In the genomic region with DNA sequence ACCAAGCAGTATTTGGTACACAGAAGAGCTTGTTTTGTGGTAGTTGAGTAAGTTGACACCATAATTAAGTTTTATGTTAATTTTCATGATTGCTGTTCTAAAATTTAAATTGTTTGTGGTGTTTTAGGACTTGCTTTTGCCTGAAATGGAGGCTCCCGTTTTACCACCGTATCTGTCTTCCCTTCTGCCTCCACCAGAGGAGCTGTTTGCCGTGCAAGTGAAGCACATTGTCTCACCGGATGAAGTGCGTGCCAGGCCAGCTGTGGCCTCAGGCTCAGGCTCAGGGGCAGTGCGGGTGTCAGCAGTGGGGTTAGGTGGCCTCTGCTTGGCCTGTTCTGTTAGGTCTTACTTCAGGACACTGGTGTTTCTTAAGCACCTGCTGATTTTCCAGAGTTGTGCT, we compare ENCODE assay signal across 10 mouse cellular contexts.
DNase-seq lines count a peak whose midpoint lies in the region; ATAC-seq lines count a peak whose summit lies in the region.
"Had no signal": no experiment of that assay in that cellular context is flagged by ENCODE, and none has a peak within 500 bp of the region (broad histone marks: within the 10 kb centered on the region; RNA-seq: fewer than 3 reads in every experiment).

No protein-coding gene starts in this region.

- ATAC-seq in forebrain, embryonic 11.5 days (replicated peaks; ENCODE audit: low FRiP score) = no peak
- ATAC-seq in forebrain, embryonic 12.5 days (ENCODE audit: low FRiP score) = no peak
- ATAC-seq in liver, embryonic 13.5 days (ENCODE audit: low read depth) = no peak

- no peaks in the 10 kb centered on the region for H3K9me3 ChIP-seq in forebrain, embryonic 11.5 days (ENCODE audit: control insufficient read depth, low read length)
- H3K9me3 ChIP-seq in forebrain, embryonic 12.5 days = no peaks in the 10 kb centered on the region
- H3K9me3 ChIP-seq in liver, embryonic 13.5 days (replicated peaks) = no peaks in the 10 kb centered on the region
- H3K9me3 ChIP-seq: heart, embryonic 15.5 days had no signal

- no peak overlapping the region for H3K4me2 ChIP-seq in forebrain, embryonic 11.5 days (ENCODE audit: low read depth, low read length, severe bottlenecking)
- no peak overlapping the region for H3K4me2 ChIP-seq in forebrain, embryonic 12.5 days
- H3K4me2 ChIP-seq in liver, embryonic 13.5 days = no peak overlapping the region
- H3K4me2 ChIP-seq: heart, embryonic 15.5 days had no signal

- no peak overlapping the region for H3K27ac ChIP-seq in forebrain, embryonic 11.5 days (ENCODE audit: low read depth, low read length)
- H3K27ac ChIP-seq in forebrain, embryonic 12.5 days = no peak overlapping the region
- no peak overlapping the region for H3K27ac ChIP-seq in liver, embryonic 13.5 days
- H3K27ac ChIP-seq: heart, embryonic 15.5 days; macrophage had no signal

- no peaks in the 10 kb centered on the region for H3K4me1 ChIP-seq in forebrain, embryonic 11.5 days (replicated peaks; ENCODE audit: control insufficient read depth, insufficient read depth, low read length)
- H3K4me1 ChIP-seq in forebrain, embryonic 12.5 days = no peaks in the 10 kb centered on the region
- no peaks in the 10 kb centered on the region for H3K4me1 ChIP-seq in liver, embryonic 13.5 days (replicated peaks)
- H3K4me1 ChIP-seq: heart, embryonic 15.5 days had no signal

- peak; percentile 58 for DNase-seq in forebrain, embryonic 11.5 days (ENCODE audit: low spot score)
- peak; percentile 2 for DNase-seq in right cerebral cortex, postnatal 4 days
- no peak for DNase-seq in right cerebral cortex, postnatal 25 days
- peak; percentile 3 for DNase-seq in liver, embryonic 13.5 days
- no peak for DNase-seq in ovary, postnatal 14 days (ENCODE audit: low spot score)
- no peak for DNase-seq in adipocyte (ENCODE audit: low spot score)
- no peak for DNase-seq in spleen, adult 12 weeks (ENCODE audit: low spot score)

- H3K4me3 ChIP-seq in forebrain, embryonic 11.5 days (ENCODE audit: low read depth, low read length) = no peak overlapping the region
- no peak overlapping the region for H3K4me3 ChIP-seq in forebrain, embryonic 12.5 days (replicated peaks)
- no peak overlapping the region for H3K4me3 ChIP-seq in liver, embryonic 13.5 days (replicated peaks)
- H3K4me3 ChIP-seq: heart, embryonic 15.5 days had no signal

- no peak overlapping the region for H3K9ac ChIP-seq in forebrain, embryonic 11.5 days (ENCODE audit: low read length)
- H3K9ac ChIP-seq in forebrain, embryonic 12.5 days = no peak overlapping the region
- H3K9ac ChIP-seq in liver, embryonic 13.5 days = no peak overlapping the region
- H3K9ac ChIP-seq: heart, embryonic 15.5 days had no signal

- no peaks in the 10 kb centered on the region for H3K27me3 ChIP-seq in forebrain, embryonic 11.5 days (ENCODE audit: control insufficient read depth, insufficient read depth, low read length)
- H3K27me3 ChIP-seq in forebrain, embryonic 12.5 days = no peaks in the 10 kb centered on the region
- H3K27me3 ChIP-seq in liver, embryonic 13.5 days = no peaks in the 10 kb centered on the region
- H3K27me3 ChIP-seq: heart, embryonic 15.5 days had no signal

- H3K36me3 ChIP-seq in forebrain, embryonic 11.5 days (ENCODE audit: control insufficient read depth, insufficient read depth, low read length) = no peaks in the 10 kb centered on the region
- H3K36me3 ChIP-seq in forebrain, embryonic 12.5 days (replicated peaks) = no peaks in the 10 kb centered on the region
- no peaks in the 10 kb centered on the region for H3K36me3 ChIP-seq in liver, embryonic 13.5 days
- H3K36me3 ChIP-seq: heart, embryonic 15.5 days had no signal

- WGBS in forebrain, embryonic 11.5 days = 26% methylated on average over 6 of the region's 6 CpGs
- WGBS in forebrain, embryonic 12.5 days = 26% methylated on average over 6 of the region's 6 CpGs
- WGBS in liver, embryonic 13.5 days (ENCODE audit: insufficient replicate concordance) = 45% methylated on average over 6 of the region's 6 CpGs

Comparison
In these comparisons a context has a peak if more than half of its experiments do, and no peak if none do; other contexts are left out.
1. DNase-seq: peak in forebrain, embryonic 11.5 days (single experiment), right cerebral cortex, postnatal 4 days (single experiment) and liver, embryonic 13.5 days (single experiment); none in right cerebral cortex, postnatal 25 days (single experiment), ovary, postnatal 14 days (single experiment), adipocyte (single experiment) and spleen, adult 12 weeks (single experiment).